Mouse (Mus musculus): ENCODE measurements around the gene Wnt4. TPM values are rescaled to one million over a fixed set of nuclear protein-coding genes. Genes with fewer than 3 reads are reported as not detected.

Wnt4 gene
- 1.3 and 1.4 TPM in 2 replicates for polyA plus RNA-seq (2016; fragmentation: Nextera tagmentation; extraction: Ambion mirVana)

DNA sequence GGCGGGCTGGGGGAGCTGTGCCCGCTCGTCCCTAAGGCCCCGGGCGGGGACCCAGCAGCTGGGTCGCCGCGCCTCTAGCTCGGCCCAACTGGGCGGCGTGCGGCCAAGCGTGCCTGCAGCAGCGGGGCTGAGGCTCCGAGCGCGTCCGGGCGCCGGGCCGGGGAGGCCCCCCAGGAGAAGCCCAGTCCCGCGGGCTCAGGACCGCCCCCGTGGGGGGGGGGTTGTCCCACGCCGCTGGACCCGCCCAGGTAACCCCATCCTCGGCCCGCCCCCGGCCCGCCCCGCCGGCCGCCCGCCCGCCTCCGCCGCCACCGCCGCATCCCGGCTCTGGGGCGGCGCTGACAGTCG lies at the start of gene Wnt4:
Gene Wnt4 (plus strand): TSS at position 324 of the 348 bp plus-strand sequence.
- 12% methylated on average over 29 of the region's 45 CpGs for WGBS
- Histone ChIP-seq H3K4me1 (peaks cover 35% of the 10 kb centered on the region), H3K27me3 (ENCODE audit: low read depth, poor library complexity, severe bottlenecking) (peaks cover 89% of the 10 kb centered on the region), H3K36me3 (no peaks in the 10 kb centered on the region), H3K9me3 (replicated peaks) (no peaks in the 10 kb centered on the region), H3K27ac (peak within 1 kb of the TSS; percentile 46), H3K4me3 (peak within 1 kb of the TSS; percentile 57)
- DNase-seq (ENCODE audit: low spot score): peak; percentile 72

GRCm38 (mm10) chr4:137228566-137229115 lies 48.6 kb upstream of the Wnt4 start:
- no peak for DNase-seq (ENCODE audit: low spot score)
- no peaks in the 10 kb centered on the region for H3K36me3 ChIP-seq
- H3K4me1 ChIP-seq: peaks cover 4% of the 10 kb centered on the region; the same call in 1 of the 2 replicates
- H3K4me3 ChIP-seq: no peak overlapping the region
- no peak overlapping the region for H3K27ac ChIP-seq
- H3K9me3 ChIP-seq (replicated peaks): no peaks in the 10 kb centered on the region
- WGBS: 89% methylated on average over 15 of the region's 15 CpGs
- no peaks in the 10 kb centered on the region for H3K27me3 ChIP-seq (ENCODE audit: low read depth, poor library complexity, severe bottlenecking)

DNA sequence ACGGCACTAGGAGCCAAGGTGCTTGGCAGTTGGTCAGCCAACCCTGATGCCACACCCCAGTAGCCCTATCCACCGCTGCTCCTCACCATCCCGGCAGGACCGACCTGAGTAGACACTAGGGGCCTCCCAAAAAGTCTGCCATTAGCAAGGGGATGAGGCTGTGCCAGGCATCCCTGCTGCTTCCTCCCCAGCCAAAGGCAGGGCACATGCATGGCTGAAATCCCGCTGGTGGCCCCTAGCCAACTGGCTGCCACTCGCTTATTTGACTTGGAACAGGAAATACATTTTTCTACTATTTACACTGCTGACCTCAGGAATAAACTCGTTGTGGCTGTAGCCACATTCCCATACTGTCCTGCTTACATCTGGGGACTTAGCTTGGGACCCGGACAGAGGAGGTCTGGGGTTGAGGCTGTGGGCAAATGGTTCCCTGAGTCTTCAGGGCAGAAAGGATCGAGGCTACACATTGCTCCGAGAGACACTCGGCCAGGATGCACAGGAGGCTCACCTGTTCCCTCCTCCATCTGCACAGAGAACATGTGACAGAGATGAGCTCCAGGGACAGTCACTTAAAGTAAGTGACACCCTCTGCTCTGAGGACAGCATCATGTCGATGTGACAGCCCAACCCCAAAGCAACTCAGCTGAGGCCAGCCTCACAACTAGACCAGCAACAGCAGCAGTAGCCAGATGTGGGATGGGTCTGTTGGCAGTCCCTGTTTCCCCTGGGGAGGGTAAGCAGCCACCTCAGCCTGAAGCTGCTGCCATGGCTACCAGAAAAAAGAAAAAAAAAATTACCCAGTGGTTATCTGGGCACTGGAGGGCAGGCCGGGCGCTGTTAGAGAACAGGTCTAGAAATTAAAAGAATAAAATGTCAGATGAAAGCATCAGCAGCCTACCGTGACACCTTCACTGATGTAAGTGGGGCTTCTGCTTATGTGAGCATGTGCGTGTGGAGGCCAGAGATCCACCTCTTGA lies 45.5 kb upstream of the Wnt4 start:
- no peak for DNase-seq (ENCODE audit: low spot score)
- 81% methylated on average over 16 of the region's 16 CpGs for WGBS
- H3K4me3 ChIP-seq: no peak overlapping the region
- peaks cover 4% of the 10 kb centered on the region; the same call in 1 of the 2 replicates for H3K4me1 ChIP-seq
- no peaks in the 10 kb centered on the region for H3K9me3 ChIP-seq (replicated peaks)
- no peaks in the 10 kb centered on the region for H3K36me3 ChIP-seq
- no peak overlapping the region; the same call in 1 of the 2 replicates for H3K27ac ChIP-seq
- no peaks in the 10 kb centered on the region for H3K27me3 ChIP-seq (ENCODE audit: low read depth, poor library complexity, severe bottlenecking)

GRCm38 (mm10) chr4:137233632-137234031 lies 43.7 kb upstream of the Wnt4 start:
- H3K36me3 ChIP-seq: no peaks in the 10 kb centered on the region
- DNase-seq (ENCODE audit: low spot score): no peak
- no peak overlapping the region for H3K4me3 ChIP-seq
- H3K27me3 ChIP-seq (ENCODE audit: low read depth, poor library complexity, severe bottlenecking): no peaks in the 10 kb centered on the region
- H3K9me3 ChIP-seq (replicated peaks): no peaks in the 10 kb centered on the region
- peaks cover 4% of the 10 kb centered on the region; the same call in 1 of the 2 replicates for H3K4me1 ChIP-seq
- H3K27ac ChIP-seq: no peak overlapping the region
- WGBS: 71% methylated on average over 5 of the region's 5 CpGs

- Histone ChIP-seq H3K36me3 (no peaks in the 10 kb centered on the region), H3K4me3 (no peak overlapping the region), H3K27me3 (ENCODE audit: low read depth, poor library complexity, severe bottlenecking) (no peaks in the 10 kb centered on the region), H3K9me3 (replicated peaks) (no peaks in the 10 kb centered on the region), H3K4me1 (peaks cover 4% of the 10 kb centered on the region; the same call in 1 of the 2 replicates), H3K27ac (no peak overlapping the region)
- no peak for DNase-seq (ENCODE audit: low spot score)
- WGBS: 93% methylated on average over 2 of the region's 2 CpGs
Observed at GRCm38 (mm10) chr4:137234444-137234843, 42.8 kb upstream of the Wnt4 start.

- no peak overlapping the region for H3K27ac ChIP-seq
- H3K4me3 ChIP-seq: no peak overlapping the region
- 79% methylated on average over 9 of the region's 9 CpGs for WGBS
- H3K36me3 ChIP-seq: no peaks in the 10 kb centered on the region
- no peaks in the 10 kb centered on the region for H3K27me3 ChIP-seq (ENCODE audit: low read depth, poor library complexity, severe bottlenecking)
- DNase-seq (ENCODE audit: low spot score): no peak
- H3K9me3 ChIP-seq (replicated peaks): 0 out of 2 replicates have a peak, but pooled peaks cover 3% of the 10 kb centered on the region
- H3K4me1 ChIP-seq: peaks cover 4% of the 10 kb centered on the region; the same call in 1 of the 2 replicates
Observed at GRCm38 (mm10) chr4:137235368-137235767, 41.9 kb upstream of the Wnt4 start.

- Histone ChIP-seq H3K27ac (no peak overlapping the region), H3K36me3 (no peaks in the 10 kb centered on the region), H3K4me3 (no peak overlapping the region), H3K4me1 (no peaks in the 10 kb centered on the region; the same call in 1 of the 2 replicates), H3K27me3 (ENCODE audit: low read depth, poor library complexity, severe bottlenecking) (no peaks in the 10 kb centered on the region), H3K9me3 (replicated peaks) (0 out of 2 replicates have a peak, but pooled peaks cover under 1% of the 10 kb centered on the region)
- 85% methylated on average over 9 of the region's 9 CpGs for WGBS
- DNase-seq (ENCODE audit: low spot score): no peak
Observed at GRCm38 (mm10) chr4:137244883-137245282, 32.4 kb upstream of the Wnt4 start.

GRCm38 (mm10) chr4:137250333-137250732 lies 27.0 kb upstream of the Wnt4 start:
- H3K27me3 ChIP-seq (ENCODE audit: low read depth, poor library complexity, severe bottlenecking): no peaks in the 10 kb centered on the region
- H3K9me3 ChIP-seq (replicated peaks): no peaks in the 10 kb centered on the region
- no peaks in the 10 kb centered on the region for H3K36me3 ChIP-seq
- no peak overlapping the region for H3K27ac ChIP-seq
- no peak for DNase-seq (ENCODE audit: low spot score)
- 80% methylated on average over 5 of the region's 5 CpGs for WGBS
- no peak overlapping the region for H3K4me3 ChIP-seq
- no peaks in the 10 kb centered on the region for H3K4me1 ChIP-seq

- Histone ChIP-seq H3K4me3 (no peak overlapping the region), H3K27me3 (ENCODE audit: low read depth, poor library complexity, severe bottlenecking) (no peaks in the 10 kb centered on the region), H3K36me3 (no peaks in the 10 kb centered on the region), H3K4me1 (no peaks in the 10 kb centered on the region), H3K9me3 (replicated peaks) (no peaks in the 10 kb centered on the region), H3K27ac (no peak overlapping the region)
- 63% methylated on average over 5 of the region's 5 CpGs for WGBS
- DNase-seq (ENCODE audit: low spot score): no peak
Observed at GRCm38 (mm10) chr4:137250849-137251248, 26.4 kb upstream of the Wnt4 start.

DNA sequence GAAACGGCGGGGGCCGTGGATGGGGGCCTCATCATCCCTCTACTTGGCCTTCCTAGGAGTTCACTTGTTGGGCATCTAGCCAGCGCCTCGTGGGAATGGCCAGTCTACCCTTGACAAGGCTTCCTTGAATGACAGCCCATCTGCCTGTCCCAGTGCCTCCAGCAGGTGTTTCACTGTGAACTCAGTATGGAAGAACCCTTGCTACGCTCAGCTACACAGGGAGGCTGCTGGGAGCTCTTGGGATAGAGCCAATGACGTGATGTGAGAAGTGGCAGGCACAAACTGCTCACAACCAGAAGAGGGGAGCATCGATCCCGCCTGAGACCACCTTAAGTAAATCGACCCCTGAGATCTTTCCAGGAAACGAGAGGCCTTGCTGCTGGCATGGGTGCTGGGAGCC lies 23.7 kb upstream of the Wnt4 start:
- H3K36me3 ChIP-seq: no peaks in the 10 kb centered on the region
- whole genome bisulfite sequencing: 83% methylated on average over 11 of the region's 11 CpGs
- no peak overlapping the region for H3K27ac ChIP-seq
- H3K9me3 ChIP-seq (replicated peaks): no peaks in the 10 kb centered on the region
- H3K4me1 ChIP-seq: no peaks in the 10 kb centered on the region
- no peaks in the 10 kb centered on the region for H3K27me3 ChIP-seq (ENCODE audit: low read depth, poor library complexity, severe bottlenecking)
- H3K4me3 ChIP-seq: no peak overlapping the region
- no peak for DNase-seq (ENCODE audit: low spot score)

DNA sequence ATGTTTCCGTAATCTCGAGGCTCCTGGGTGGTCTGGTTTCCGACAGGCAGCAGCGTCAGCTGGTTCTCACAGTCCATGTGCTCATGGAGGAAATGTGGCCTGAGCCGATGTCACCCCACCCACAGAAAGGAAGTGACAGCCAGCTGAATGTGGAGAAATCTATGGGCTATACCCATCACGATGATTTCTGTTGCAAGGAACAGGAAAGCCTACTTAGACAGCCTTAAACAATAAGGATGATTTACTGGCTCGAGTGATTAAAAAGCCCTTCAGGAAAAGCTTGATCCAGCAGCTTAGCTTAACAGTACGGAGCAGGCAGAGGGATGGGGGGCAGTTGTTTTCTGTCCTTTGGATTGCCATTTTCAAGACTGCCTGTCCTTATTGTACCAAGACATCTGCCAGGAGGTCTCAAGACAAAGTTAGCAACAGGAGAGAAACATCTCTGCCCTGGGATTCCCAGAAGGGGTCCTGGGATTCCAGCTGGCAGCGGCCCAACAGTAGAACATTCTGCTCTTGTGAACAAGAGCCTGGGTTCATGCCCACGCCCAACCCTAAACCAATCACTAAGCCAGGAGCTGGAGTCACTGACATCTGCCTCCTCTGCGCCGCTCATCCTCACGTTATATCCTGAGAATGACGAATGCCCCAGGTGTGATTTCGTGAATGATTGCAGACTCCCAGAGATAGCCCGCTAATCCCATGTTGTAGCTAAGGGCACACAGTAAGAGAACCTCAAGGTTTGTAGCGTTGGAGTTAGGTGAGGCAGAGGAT lies 22.9 kb upstream of the Wnt4 start:
- Histone ChIP-seq H3K4me3 (no peak overlapping the region), H3K27me3 (ENCODE audit: low read depth, poor library complexity, severe bottlenecking) (no peaks in the 10 kb centered on the region), H3K27ac (no peak overlapping the region), H3K36me3 (no peaks in the 10 kb centered on the region), H3K4me1 (no peaks in the 10 kb centered on the region), H3K9me3 (replicated peaks) (no peaks in the 10 kb centered on the region)
- DNase-seq (ENCODE audit: low spot score): no peak
- WGBS: 83% methylated on average over 17 of the region's 17 CpGs

- no peaks in the 10 kb centered on the region for H3K9me3 ChIP-seq (replicated peaks)
- no peak overlapping the region for H3K4me3 ChIP-seq
- no peak overlapping the region for H3K27ac ChIP-seq
- WGBS: 80% methylated on average over 8 of the region's 8 CpGs
- no peaks in the 10 kb centered on the region for H3K36me3 ChIP-seq
- no peaks in the 10 kb centered on the region for H3K27me3 ChIP-seq (ENCODE audit: low read depth, poor library complexity, severe bottlenecking)
- H3K4me1 ChIP-seq: no peaks in the 10 kb centered on the region
- DNase-seq (ENCODE audit: low spot score): no peak
Observed at GRCm38 (mm10) chr4:137255568-137255967, 21.7 kb upstream of the Wnt4 start.

Measured in limb, embryonic 10.5 days (tissue).